Mouse (Mus musculus): ENCODE data around the gene H2-D1.
"Not testable (repeated sequence)": the region's sequence is repeated elsewhere in the genome, so short reads cannot be mapped to it uniquely, and the experiment has no call there.

Gene H2-D1

GRCm38 (mm10) chr17:35301645-35302258, 39.2 kb downstream of the H2-D1 start:
- in situ Hi-C loops (cut with MboI, MseI) = no loop called here

- in situ Hi-C loops (cut with MboI, MseI) = no loop called here
These were observed 40.7 kb downstream of the H2-D1 start for GRCm38 (mm10) chr17:35303271-35303670.

- in situ Hi-C loops (cut with MboI, MseI) = no loop called here
These were observed 41.3 kb downstream of the H2-D1 start for GRCm38 (mm10) chr17:35303756-35304350.

- in situ Hi-C loops (cut with MboI, MseI) = no loop called here
These were observed 41.9 kb downstream of the H2-D1 start for GRCm38 (mm10) chr17:35304478-35304877.

- in situ Hi-C loops (cut with MboI, MseI) = not testable (repeated sequence)
These were observed 42.4 kb downstream of the H2-D1 start for GRCm38 (mm10) chr17:35304921-35305320.
